Mouse (Mus musculus): ENCODE results near the gene Gpr161.

The Gpr161 gene

DNA sequence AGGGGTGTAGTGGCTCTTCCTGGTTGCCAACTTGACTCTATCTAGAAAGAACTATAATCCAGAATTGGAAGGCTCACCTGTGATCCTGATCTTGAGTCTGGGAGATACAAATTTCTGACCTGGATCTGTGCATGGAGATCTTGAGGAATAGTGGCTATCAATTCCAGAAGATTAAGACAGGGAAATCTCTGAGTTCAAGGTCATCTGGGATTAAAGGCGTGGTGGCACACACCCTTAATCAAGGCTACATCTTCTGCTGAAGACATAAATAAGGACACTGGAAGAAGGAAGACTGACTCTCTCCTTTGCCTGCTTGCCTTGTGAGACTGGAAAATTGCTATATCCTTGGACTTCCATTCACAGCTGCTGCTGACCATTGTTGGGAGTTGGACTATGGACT is at the start of gene Gpr161:
Gpr161 (plus strand) TSS at position 301 of the 400 bp plus-strand sequence.
- DNase-seq (ENCODE audit: low spot score), result no peak

- DNase-seq (ENCODE audit: low spot score), result no peak
These were observed 49.0 kb upstream of the Gpr161 start for GRCm38 (mm10) chr1:165246587-165246986.

DNA sequence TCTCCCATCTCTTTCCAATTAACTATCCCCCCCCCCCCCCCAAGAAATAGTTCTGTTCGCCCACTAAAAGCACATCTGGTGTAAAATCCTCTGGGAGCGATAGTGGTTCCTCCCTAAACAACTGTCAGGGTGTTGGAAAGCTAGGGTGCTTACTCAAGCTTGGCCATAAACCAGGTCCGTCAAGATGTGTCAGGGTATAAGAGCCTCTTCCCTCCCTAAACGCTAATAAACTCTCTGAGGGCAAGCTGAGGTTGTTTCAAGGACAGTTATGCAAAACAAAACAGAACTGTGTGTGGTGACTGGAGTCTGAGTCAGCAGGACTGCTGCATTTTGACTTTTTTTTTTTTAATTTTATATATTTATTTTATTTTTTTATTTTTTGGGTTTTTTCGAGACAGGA is 48.5 kb upstream of the Gpr161 start:
- DNase-seq (ENCODE audit: low spot score), result no peak

GRCm38 (mm10) chr1:165247788-165248187 is 47.8 kb upstream of the Gpr161 start:
- no peak for DNase-seq (ENCODE audit: low spot score)

DNA sequence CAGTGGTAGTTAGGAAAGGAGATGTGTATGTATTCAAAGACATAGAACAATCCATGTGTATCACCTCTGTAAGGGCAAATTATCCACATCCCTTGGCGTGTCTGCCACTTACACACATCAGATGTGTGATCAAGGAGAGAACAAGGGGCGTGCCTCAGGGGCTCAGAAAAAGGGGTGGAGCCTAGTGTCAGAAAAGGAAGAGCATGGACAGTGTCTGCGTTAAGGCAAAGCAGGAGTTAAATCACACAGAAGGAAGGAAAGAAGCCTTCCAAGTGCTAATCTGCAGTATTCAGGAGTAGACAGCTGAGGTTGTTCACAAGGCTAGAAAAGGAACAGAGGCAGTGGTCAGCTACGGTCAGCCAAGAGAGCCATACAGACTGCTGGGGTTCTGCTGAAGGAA is 46.7 kb upstream of the Gpr161 start:
- DNase-seq (ENCODE audit: low spot score), result no peak

- no peak for DNase-seq (ENCODE audit: low spot score)
These were observed 45.0 kb upstream of the Gpr161 start for GRCm38 (mm10) chr1:165250546-165250945.

DNA sequence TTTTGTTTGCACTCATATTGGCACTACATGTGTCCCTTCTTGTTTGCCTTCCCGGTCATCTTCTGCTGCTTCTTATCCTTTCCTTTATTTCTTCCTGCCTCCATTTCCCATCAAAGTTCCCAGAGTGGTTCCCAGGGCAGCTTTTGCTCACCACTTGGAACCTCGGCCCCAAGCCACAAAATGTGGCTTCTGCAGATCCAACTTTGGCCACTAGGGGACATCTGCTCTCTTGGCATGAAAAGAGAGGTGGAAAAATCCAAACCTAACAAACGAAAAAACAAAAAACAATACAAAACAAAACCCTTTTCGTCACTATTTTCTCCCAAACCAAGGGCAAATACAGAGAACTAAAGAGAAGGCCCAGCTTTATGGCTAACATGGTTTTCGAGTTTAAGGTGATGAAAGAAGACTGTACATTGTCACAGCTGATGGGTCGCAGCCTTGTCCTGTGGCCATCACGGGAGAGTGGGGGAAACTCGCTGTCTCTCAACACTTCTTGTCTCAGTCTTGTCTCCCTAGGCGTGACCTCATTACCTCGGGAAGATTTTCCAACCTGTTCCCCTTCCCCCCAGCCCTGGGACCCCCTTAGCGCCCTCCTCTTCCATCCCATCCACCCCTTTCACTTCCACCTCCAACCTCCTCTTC is 43.4 kb upstream of the Gpr161 start:
- no peak for DNase-seq (ENCODE audit: low spot score)

DNA sequence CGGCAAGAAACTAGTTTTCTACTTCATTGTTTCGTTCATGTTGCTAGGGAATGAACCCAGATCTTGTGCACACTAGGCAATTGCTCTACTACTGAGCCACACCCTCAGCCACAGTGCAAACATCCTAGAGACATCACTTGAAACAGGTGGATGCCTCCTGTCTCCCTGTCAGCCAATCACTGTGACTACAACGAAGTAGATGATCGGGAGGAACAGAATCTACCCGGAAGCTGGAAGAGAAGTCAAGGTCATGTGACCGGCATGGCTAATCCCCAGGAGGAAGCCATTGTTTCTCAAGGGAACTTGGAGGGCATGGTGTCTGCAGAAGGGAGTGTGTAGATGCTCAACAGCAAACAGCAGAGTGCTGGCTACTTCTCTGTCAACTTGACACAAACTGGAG is 20.6 kb upstream of the Gpr161 start:
- DNase-seq (ENCODE audit: low spot score), result no peak

GRCm38 (mm10) chr1:165280741-165281140 is 14.8 kb upstream of the Gpr161 start:
- no peak for DNase-seq (ENCODE audit: low spot score)

GRCm38 (mm10) chr1:165281351-165282221 is 14.0 kb upstream of the Gpr161 start:
- DNase-seq (ENCODE audit: low spot score), result peak; percentile 51

GRCm38 (mm10) chr1:165282222-165282966 is 13.2 kb upstream of the Gpr161 start:
- no peak for DNase-seq (ENCODE audit: low spot score)

GRCm38 (mm10) chr1:165282967-165283345 is 12.6 kb upstream of the Gpr161 start:
- no peak for DNase-seq (ENCODE audit: low spot score)

DNA sequence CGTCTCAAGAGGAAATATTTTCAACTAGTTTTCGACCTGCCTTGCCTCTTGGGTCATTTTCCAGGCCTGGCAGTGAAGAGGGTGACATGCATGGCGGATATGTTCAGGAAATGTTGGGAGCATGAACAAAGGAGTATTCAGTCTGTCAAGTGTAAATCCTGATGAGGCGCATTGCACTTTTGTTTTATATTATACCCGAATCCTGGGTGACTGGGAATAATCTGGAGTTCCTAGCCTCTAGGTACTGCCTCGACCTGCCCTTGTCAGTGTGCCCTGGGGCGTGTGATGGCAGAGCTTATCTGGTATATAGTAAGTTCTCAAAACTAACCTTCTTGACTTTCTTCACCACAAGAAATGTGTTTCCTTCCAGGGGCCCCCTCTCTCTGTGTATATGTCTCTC is 11.5 kb upstream of the Gpr161 start:
- no peak for DNase-seq (ENCODE audit: low spot score)

DNA sequence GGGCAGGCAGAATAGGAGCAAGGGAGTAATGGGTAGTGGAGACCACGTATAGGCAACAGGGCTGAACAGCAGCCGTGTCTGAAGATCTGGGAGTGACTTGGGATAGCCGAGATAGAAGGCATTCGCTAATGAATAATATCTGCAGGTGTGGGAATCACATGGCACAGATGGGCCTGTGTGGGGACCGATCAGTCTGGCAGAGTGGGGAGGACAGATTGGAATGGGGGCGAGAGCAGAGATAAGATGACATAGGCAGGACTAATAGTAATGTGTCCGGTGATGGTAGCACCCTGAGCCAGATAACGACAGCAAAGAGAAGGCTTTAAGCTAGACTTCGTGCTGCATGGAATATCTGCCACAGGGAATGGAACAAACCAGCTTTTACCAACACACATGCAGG is 7.4 kb upstream of the Gpr161 start:
- no peak for DNase-seq (ENCODE audit: low spot score)

GRCm38 (mm10) chr1:165289831-165290230 is 5.8 kb upstream of the Gpr161 start:
- no peak for DNase-seq (ENCODE audit: low spot score)

- DNase-seq (ENCODE audit: low spot score), result no peak
These were observed 4.0 kb upstream of the Gpr161 start for GRCm38 (mm10) chr1:165291606-165292005.

DNA sequence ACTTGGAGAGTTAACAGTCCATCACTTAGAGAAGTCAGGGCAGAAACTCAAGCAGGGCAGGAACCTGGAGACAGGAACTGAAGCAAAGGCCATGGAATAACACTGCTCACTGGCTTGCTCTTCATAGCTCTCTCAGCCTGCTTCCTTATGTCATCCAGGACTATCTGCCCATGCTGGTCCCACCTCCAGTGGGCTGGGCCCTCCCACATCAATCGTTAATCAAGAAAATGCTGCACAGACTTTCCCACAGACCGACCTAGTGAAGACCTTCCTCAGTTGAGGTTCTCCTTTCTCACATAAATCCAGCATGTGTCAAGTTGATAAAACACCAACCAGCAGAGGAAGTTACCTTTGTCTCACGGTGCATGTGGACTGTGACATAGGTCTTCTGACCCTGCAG is 5.5 kb downstream of the Gpr161 start:
- no peak for DNase-seq (ENCODE audit: low spot score)

DNA sequence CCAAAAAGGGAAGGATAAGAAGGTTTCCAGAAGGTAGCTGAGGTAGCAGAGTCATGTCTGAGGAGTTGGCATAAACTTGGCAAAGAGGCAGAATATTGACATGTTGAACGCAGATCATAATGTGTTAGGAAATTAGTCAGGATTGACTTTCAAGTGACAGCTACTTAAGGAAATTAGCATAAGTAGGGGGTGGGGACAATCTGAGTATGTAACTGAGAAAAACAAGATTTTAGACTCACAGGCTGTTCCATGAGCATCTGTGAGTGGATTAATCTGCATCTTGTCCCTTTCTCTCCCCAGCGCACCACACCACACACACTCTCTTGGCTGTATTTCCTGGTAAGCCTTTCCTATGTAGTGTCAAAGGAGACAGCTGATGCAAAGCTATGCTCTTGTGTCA is 6.0 kb downstream of the Gpr161 start:
- no peak for DNase-seq (ENCODE audit: low spot score)

DNA sequence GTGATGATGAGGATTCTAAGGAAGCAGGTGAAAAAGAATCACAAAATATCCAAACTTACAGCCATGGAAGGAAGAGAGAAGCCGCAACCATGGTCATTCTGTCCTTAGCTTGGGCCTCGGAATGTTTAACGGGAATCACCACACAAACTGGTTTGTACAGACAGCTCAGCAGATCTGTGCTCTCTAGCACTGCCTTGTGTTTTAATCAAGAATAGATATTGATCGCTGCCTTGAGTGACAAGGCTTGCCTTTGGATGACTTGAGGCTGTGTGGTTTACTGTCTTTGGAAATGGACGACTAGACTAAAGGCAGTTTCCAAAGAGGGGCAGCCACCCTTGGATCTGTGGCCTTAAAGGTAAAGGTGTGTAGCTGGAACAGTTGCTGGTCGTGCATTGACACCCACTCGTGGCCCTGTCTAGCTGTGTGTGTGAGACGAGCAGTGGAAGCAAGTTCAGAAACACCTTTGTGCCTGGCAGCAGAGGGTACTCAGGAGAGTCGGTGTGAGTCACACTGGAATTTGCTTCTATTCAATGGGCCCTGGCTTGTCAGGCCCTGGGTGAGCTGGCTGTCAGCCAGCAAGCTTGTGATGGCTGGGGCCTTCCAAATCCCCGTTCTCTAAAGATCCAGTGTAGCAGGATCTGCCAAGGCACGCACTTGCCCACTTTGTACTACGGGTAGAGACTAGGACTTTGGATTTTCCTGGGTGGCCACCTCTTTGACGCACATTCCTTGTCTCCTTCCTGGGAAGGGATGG is 7.0 kb downstream of the Gpr161 start:
- no peak for DNase-seq (ENCODE audit: low spot score)

GRCm38 (mm10) chr1:165303209-165303608 is 7.6 kb downstream of the Gpr161 start:
- no peak for DNase-seq (ENCODE audit: low spot score)

DNA sequence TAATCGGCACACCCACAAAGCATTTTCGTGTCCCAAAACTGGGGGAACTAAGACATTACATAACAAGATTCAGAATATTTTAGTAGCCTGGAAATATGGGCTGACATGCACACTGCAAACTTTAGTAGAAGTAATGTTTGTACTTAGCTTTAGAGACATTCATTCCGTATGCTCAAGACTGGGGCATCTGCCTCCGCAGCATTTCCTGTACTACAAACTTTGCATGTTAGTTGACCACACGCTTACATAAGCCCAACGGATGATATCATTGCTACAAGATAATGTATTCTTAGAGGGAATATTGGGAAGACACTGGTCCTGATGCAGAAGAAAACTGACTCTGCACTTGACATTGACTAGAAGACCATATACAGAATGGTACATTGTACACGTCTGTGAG is 8.8 kb downstream of the Gpr161 start:
- DNase-seq (ENCODE audit: low spot score), result no peak

GRCm38 (mm10) chr1:165308180-165308579 is 12.6 kb downstream of the Gpr161 start:
- DNase-seq (ENCODE audit: low spot score), result no peak

All from urinary bladder, postnatal 10 days (tissue).